Mouse (Mus musculus) heart, postnatal 10 days (tissue): ENCODE measurements around the gene Sgpp1. TPM values are rescaled to one million over a fixed set of nuclear protein-coding genes. Genes with fewer than 3 reads are reported as not detected.
A peak's percentile ranks its signal among the peaks of the same experiment; 100 is the strongest.
"Not testable (repeated sequence)": the region's sequence is repeated elsewhere in the genome, so short reads cannot be mapped to it uniquely, and the experiment has no call there.

Experiments used
- DNase-seq, 2 experiments: peaks; one replicate each; pipeline ENCODE4 v3.0.0; 2021
- intact Hi-C: fragments of 180-260 bp; cut with DNase I; formaldehyde crosslinking; loops from one replicate; pipeline ENCODE4 v1.15.1; 2025
- total RNA-seq, 2 experiments: library from RNA; stranded (reverse); gene quantifications; 2 replicates each; pipeline ENCODE4 v1.2.3; 2021

The Sgpp1 gene
- total RNA-seq, 2 experiments from 2014 or later: 17.9 to 20.8 TPM

GRCm38 (mm10) chr12:75701173-75702083 lies 34.1 kb downstream of the Sgpp1 start:
- intact Hi-C loops: no loop called here
- peak; percentile 38 to 66 for DNase-seq

GRCm38 (mm10) chr12:75698692-75699091 lies 36.8 kb downstream of the Sgpp1 start:
- intact Hi-C loops: no loop called here
- no peak for DNase-seq

GRCm38 (mm10) chr12:75695845-75696244 lies 39.7 kb downstream of the Sgpp1 start:
- intact Hi-C loops, DNase-seq: not testable (repeated sequence)

- intact Hi-C loops: no loop called here
- DNase-seq: no peak
These were observed 46.5 kb downstream of the Sgpp1 start for GRCm38 (mm10) chr12:75689003-75689402.

- no peak for DNase-seq
- intact Hi-C loops: no loop called here
These were observed 48.2 kb downstream of the Sgpp1 start for GRCm38 (mm10) chr12:75687314-75687713.

- intact Hi-C loops, DNase-seq: not testable (repeated sequence)
These were observed 51.5 kb downstream of the Sgpp1 start for GRCm38 (mm10) chr12:75684026-75684425.

GRCm38 (mm10) chr12:75683598-75683997 lies 51.9 kb downstream of the Sgpp1 start:
- no peak for DNase-seq
- intact Hi-C loops: no loop called here

GRCm38 (mm10) chr12:75682842-75683241 lies 52.7 kb downstream of the Sgpp1 start:
- DNase-seq: no peak
- intact Hi-C loops: no loop called here

- intact Hi-C loops: no loop called here
- DNase-seq: no peak
These were observed 54.4 kb downstream of the Sgpp1 start for GRCm38 (mm10) chr12:75681101-75681500.

GRCm38 (mm10) chr12:75678393-75678792 lies 57.1 kb downstream of the Sgpp1 start:
- intact Hi-C loops: no loop called here
- DNase-seq: no peak

GRCm38 (mm10) chr12:75672630-75673029 lies 62.9 kb downstream of the Sgpp1 start:
- DNase-seq: no peak
- intact Hi-C loops: loop anchor here (5.0 kb wide), 1 partner anchor 100 kb away; no protein-coding TSS in a partner anchor

- DNase-seq: no peak
- intact Hi-C loops: loop anchor here (5.0 kb wide), 1 partner anchor 100 kb away; no protein-coding TSS in a partner anchor
These were observed 63.7 kb downstream of the Sgpp1 start for GRCm38 (mm10) chr12:75671759-75672315.

- intact Hi-C loops: loop anchor here (5.0 kb wide), 1 partner anchor 102 kb away; no protein-coding TSS in a partner anchor
- no peak for DNase-seq
These were observed 64.9 kb downstream of the Sgpp1 start for GRCm38 (mm10) chr12:75670611-75671010.

- peak; percentile 99 to 100 for DNase-seq
- intact Hi-C loops: loop anchor here (5.0 kb wide), 2 partner anchors 72 to 103 kb away; partner anchors contain the start of gene Ppp2r5e
These were observed 66.0 kb downstream of the Sgpp1 start, which contains the start of gene Wdr89 for GRCm38 (mm10) chr12:75669258-75670106. TSS of gene Wdr89 (minus strand) at chr12:75669537.

GRCm38 (mm10) chr12:75668916-75669257 lies 66.6 kb downstream of the Sgpp1 start:
- intact Hi-C loops: loop anchor here (5.0 kb wide), 1 partner anchor 72 kb away; the partner anchor contains the start of gene Ppp2r5e
- no peak for DNase-seq

GRCm38 (mm10) chr12:75668221-75668620 lies 67.3 kb downstream of the Sgpp1 start:
- intact Hi-C loops: loop anchor here (5.0 kb wide), 1 partner anchor 71 kb away; the partner anchor contains the start of gene Ppp2r5e
- DNase-seq: no peak

- intact Hi-C loops: loop anchor here (5.0 kb wide), 1 partner anchor 70 kb away; the partner anchor contains the start of gene Ppp2r5e
These were observed 68.6 kb downstream of the Sgpp1 start for GRCm38 (mm10) chr12:75666939-75667338.

GRCm38 (mm10) chr12:75664516-75664810 lies 71.1 kb downstream of the Sgpp1 start:
- intact Hi-C loops: no loop called here
- no peak for DNase-seq

More at GRCm38 (mm10) chr12:75666939-75667338, 68.6 kb downstream of the Sgpp1 start:
- no peak for DNase-seq
